ENCODE assay signal across 9 mouse cellular contexts in genomic region chr10:4712061-4712908, GRCm38 (mm10).
DNase-seq lines count a peak whose midpoint lies in the region; ATAC-seq and TF ChIP-seq lines count a peak whose summit lies in the region.
"Had no signal": no experiment of that assay in that cellular context is flagged by ENCODE, and none has a peak within 500 bp of the region (broad histone marks: within the 10 kb centered on the region; RNA-seq: fewer than 3 reads in every experiment).

No protein-coding gene starts in this region.

- peak overlapping the region; percentile 57; the same call in 1 of the 2 replicates for H3K27ac ChIP-seq in heart, embryonic 10.5 days
- no peak overlapping the region for H3K27ac ChIP-seq in embryonic facial prominence, embryonic 13.5 days
- H3K27ac ChIP-seq in intestine, embryonic 15.5 days = no peak overlapping the region
- no peak overlapping the region for H3K27ac ChIP-seq in liver, postnatal 0 days (ENCODE audit: low read depth)

- no peak for DNase-seq in heart, embryonic 10.5 days (ENCODE audit: low spot score)
- no peak for DNase-seq in heart, adult 9 months (ENCODE audit: low spot score in 2 of 2)
- peak; percentile 47 for DNase-seq in R1 (ENCODE audit: low read depth, low spot score)
- peak; percentile 27 for DNase-seq in liver, postnatal 0 days
- DNase-seq in right cerebral cortex, postnatal 25 days = peak; percentile 6

- peak overlapping the region; percentile 70 for H3K4me3 ChIP-seq in heart, embryonic 10.5 days
- peak overlapping the region; percentile 52 for H3K4me3 ChIP-seq in embryonic facial prominence, embryonic 13.5 days
- H3K4me3 ChIP-seq in intestine, embryonic 15.5 days (replicated peaks) = peak overlapping the region; percentile 52
- peak overlapping the region; percentile 39 for H3K4me3 ChIP-seq in liver, postnatal 0 days (ENCODE audit: low read depth, low read length)

- no peak for TF ChIP-seq EP300 in liver, postnatal 0 days (IDR thresholded peaks at IDR 0.05; ENCODE audit: low read depth)

- H3K4me1 ChIP-seq in heart, embryonic 10.5 days = peaks cover 17% of the 10 kb centered on the region
- H3K4me1 ChIP-seq in embryonic facial prominence, embryonic 13.5 days = peaks cover 18% of the 10 kb centered on the region
- peaks cover 16% of the 10 kb centered on the region for H3K4me1 ChIP-seq in intestine, embryonic 15.5 days (replicated peaks)
- peaks cover 6% of the 10 kb centered on the region for H3K4me1 ChIP-seq in liver, postnatal 0 days (ENCODE audit: insufficient read depth)

- 0 out of 2 replicates have a peak, but pooled peaks have one; percentile 32 for ATAC-seq in embryonic facial prominence, embryonic 13.5 days (ENCODE audit: insufficient number of reproducible peaks, insufficient read depth, low FRiP score, low TSS enrichment, low read depth)
- ATAC-seq in intestine, embryonic 15.5 days = peak; percentile 86
- peak; percentile 27; the same call in 1 of the 2 replicates for ATAC-seq in liver, postnatal 0 days
- ATAC-seq in frontal cortex, adult (ENCODE audit: low TSS enrichment) = no peak

- peaks cover 32% of the 10 kb centered on the region for H3K27me3 ChIP-seq in heart, embryonic 10.5 days (ENCODE audit: insufficient read depth, poor library complexity, severe bottlenecking)
- H3K27me3 ChIP-seq in embryonic facial prominence, embryonic 13.5 days = peaks cover 64% of the 10 kb centered on the region
- peaks cover 21% of the 10 kb centered on the region for H3K27me3 ChIP-seq in intestine, embryonic 15.5 days (replicated peaks)
- H3K27me3 ChIP-seq in liver, postnatal 0 days (ENCODE audit: insufficient read depth, low read length) = peaks cover 40% of the 10 kb centered on the region

- no peaks in the 10 kb centered on the region for H3K36me3 ChIP-seq in heart, embryonic 10.5 days
- no peaks in the 10 kb centered on the region for H3K36me3 ChIP-seq in embryonic facial prominence, embryonic 13.5 days
- H3K36me3 ChIP-seq in intestine, embryonic 15.5 days = no peaks in the 10 kb centered on the region
- no peaks in the 10 kb centered on the region for H3K36me3 ChIP-seq in liver, postnatal 0 days (replicated peaks; ENCODE audit: insufficient read depth, low read length)
- H3K36me3 ChIP-seq: G1E had no signal

- TF ChIP-seq CTCF in liver, postnatal 0 days (IDR thresholded peaks at IDR 0.05; ENCODE audit: low read depth) = no peak

- H3K4me2 ChIP-seq in embryonic facial prominence, embryonic 13.5 days = peak overlapping the region; percentile 83
- peak overlapping the region; percentile 98 for H3K4me2 ChIP-seq in intestine, embryonic 15.5 days (replicated peaks)
- peak overlapping the region; percentile 68 for H3K4me2 ChIP-seq in liver, postnatal 0 days (ENCODE audit: low read depth, low read length)

- H3K9me3 ChIP-seq in heart, embryonic 10.5 days = no peaks in the 10 kb centered on the region
- H3K9me3 ChIP-seq in embryonic facial prominence, embryonic 13.5 days = no peaks in the 10 kb centered on the region
- no peaks in the 10 kb centered on the region for H3K9me3 ChIP-seq in intestine, embryonic 15.5 days
- no peaks in the 10 kb centered on the region for H3K9me3 ChIP-seq in liver, postnatal 0 days (ENCODE audit: low read length)
- H3K9me3 ChIP-seq: G1E had no signal

- WGBS in heart, embryonic 10.5 days = under 1% methylated on average over 68 of the region's 68 CpGs
- 2% methylated on average over 61 of the region's 68 CpGs for WGBS in embryonic facial prominence, embryonic 13.5 days
- WGBS in intestine, embryonic 15.5 days = under 1% methylated on average over 68 of the region's 68 CpGs
- WGBS in liver, postnatal 0 days (ENCODE audit: insufficient replicate concordance) = 3% methylated on average over 54 of the region's 68 CpGs

- peak overlapping the region; percentile 58 for H3K9ac ChIP-seq in embryonic facial prominence, embryonic 13.5 days
- peak overlapping the region; percentile 40; the same call in 1 of the 2 replicates for H3K9ac ChIP-seq in intestine, embryonic 15.5 days
- H3K9ac ChIP-seq in liver, postnatal 0 days (replicated peaks) = no peak overlapping the region; the same call in 1 of the 2 replicates

Comparison
In these comparisons a context has a peak if more than half of its experiments do, and no peak if none do; other contexts are left out.
1. DNase-seq: peak in R1 (single experiment), liver, postnatal 0 days (single experiment) and right cerebral cortex, postnatal 25 days (single experiment); none in heart, embryonic 10.5 days (single experiment) and heart, adult 9 months (0 of 2).
2. Peak in every context shown above with its lines, with median percentiles within 50 percentile points of each other: H3K4me3 ChIP-seq and H3K4me2 ChIP-seq.